Mouse (Mus musculus): ENCODE data around the gene Tmem255b. TPM values are rescaled to one million over a fixed set of nuclear protein-coding genes. Genes with fewer than 3 reads are reported as not detected.
A peak's percentile ranks its signal among the peaks of the same experiment; 100 is the strongest.

Gene Tmem255b
- total RNA-seq, 2 experiments from 2014 or later: 3.4 to 5.3 TPM

- peak; percentile 62 for DNase-seq
These were observed 57.4 kb downstream of the Tmem255b start for GRCm38 (mm10) chr8:13492198-13492995.

- DNase-seq: peak; percentile 70
These were observed 58.0 kb downstream of the Tmem255b start for GRCm38 (mm10) chr8:13493011-13493410.

GRCm38 (mm10) chr8:13493858-13494631, 59.1 kb downstream of the Tmem255b start, which contains the start of gene Gas6:
TSS of gene Gas6 (minus strand) at chr8:13494490.
- DNase-seq: peak; percentile 84

- DNase-seq: no peak
These were observed 66.2 kb downstream of the Tmem255b start for GRCm38 (mm10) chr8:13501221-13501620.

- DNase-seq: peak; percentile 60
These were observed 69.1 kb downstream of the Tmem255b start for GRCm38 (mm10) chr8:13503936-13504606.

GRCm38 (mm10) chr8:13504894-13505674, 70.1 kb downstream of the Tmem255b start:
- no peak for DNase-seq

- DNase-seq: peak; percentile 98
These were observed 71.9 kb downstream of the Tmem255b start for GRCm38 (mm10) chr8:13506849-13507248.

GRCm38 (mm10) chr8:13507284-13507937, 72.4 kb downstream of the Tmem255b start:
- DNase-seq: no peak

- DNase-seq: no peak
These were observed 77.0 kb downstream of the Tmem255b start for GRCm38 (mm10) chr8:13512016-13512415.

GRCm38 (mm10) chr8:13512677-13513076, 77.7 kb downstream of the Tmem255b start:
- DNase-seq: no peak

- no peak for DNase-seq
These were observed 78.8 kb downstream of the Tmem255b start for GRCm38 (mm10) chr8:13513556-13514370.

- DNase-seq: peak; percentile 79
These were observed 81.0 kb downstream of the Tmem255b start for GRCm38 (mm10) chr8:13516011-13516442.

- DNase-seq: no peak
These were observed 81.7 kb downstream of the Tmem255b start for GRCm38 (mm10) chr8:13516728-13517127.

GRCm38 (mm10) chr8:13517284-13517781, 82.3 kb downstream of the Tmem255b start:
- peak; percentile 25 for DNase-seq

Other genes starting within 250 kb of the Tmem255b start
- gene Grtp1, start 234.6 kb upstream of the Tmem255b start, total RNA-seq (2021): 10 to 100 TPM; 10.3 to 13.4 TPM
- gene Adprhl1, start 181.0 kb upstream of the Tmem255b start, total RNA-seq (2021): 1 to 10 TPM; 2.2 to 9.3 TPM
- gene Dcun1d2, start 147.1 kb upstream of the Tmem255b start, total RNA-seq (2021): 10 to 100 TPM; 19.9 to 25.9 TPM
- gene Tmco3, start 147.0 kb upstream of the Tmem255b start, total RNA-seq (2021): 10 to 100 TPM; 20.7 to 24.3 TPM
- 10 to 100 TPM; 69.5 to 70.8 TPM for gene Tfdp1, start 96.4 kb upstream of the Tmem255b start, total RNA-seq (2021)
- gene Atp4b, start 38.4 kb upstream of the Tmem255b start, total RNA-seq (2021): not detected
- under 1 TPM in 1 of 2 experiments, not detected in 1; 0.03 TPM for gene Grk1, start 30.1 kb upstream of the Tmem255b start, total RNA-seq (2021)
- 10 to 100 TPM; 98.1 to 99.0 TPM for gene Gas6, start 59.3 kb downstream of the Tmem255b start, total RNA-seq (2021)
- not detected for gene 1700029H14Rik, start 127.3 kb downstream of the Tmem255b start, total RNA-seq (2021)
- 10 to 100 TPM; 32.5 to 39.5 TPM for gene Rasa3, start 242.4 kb downstream of the Tmem255b start, total RNA-seq (2021)

Data from adrenal gland, postnatal 10 days (tissue).